Mouse (Mus musculus): ENCODE results near the gene Gm49486.

Gene Gm49486

GRCm38 (mm10) chr15:79270317-79271123 is 41.3 kb downstream of the Gm49486 start:
- DNase-seq (ENCODE audit: low read depth in 1 of 2, low spot score in 2 of 2), result peak in 1 of 2 experiments; percentile 61

DNA sequence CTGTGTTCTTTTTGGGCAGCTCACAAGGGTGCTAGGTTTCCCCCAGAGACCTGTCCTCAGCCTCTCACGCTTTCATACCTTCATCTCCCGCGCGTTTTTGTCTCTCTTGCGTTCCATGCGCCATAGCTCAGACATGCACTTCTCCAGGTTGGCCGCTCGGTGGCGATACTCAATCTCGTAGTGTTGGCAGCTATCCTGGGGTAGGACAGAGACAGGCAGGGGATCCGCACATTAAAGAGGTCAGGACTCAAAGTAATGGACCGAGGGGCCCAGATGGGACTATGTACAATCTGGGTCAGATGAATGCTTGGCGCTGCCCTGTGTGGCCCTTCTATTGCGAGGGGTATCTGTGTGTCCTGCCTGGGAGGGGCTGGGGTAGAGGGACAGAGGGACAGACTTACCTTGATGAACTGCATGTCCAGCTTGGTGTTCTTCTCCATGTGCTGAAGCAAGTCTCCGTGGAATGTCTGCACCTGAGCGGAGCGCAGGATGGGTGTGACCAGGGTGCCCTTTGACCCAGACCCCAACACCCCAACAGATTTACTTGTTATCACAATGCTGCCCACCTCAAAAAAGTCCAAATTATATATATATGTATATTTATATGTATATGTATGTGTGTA is 42.0 kb downstream of the Gm49486 start:
- no peak for DNase-seq (ENCODE audit: low read depth in 1 of 2, low spot score in 2 of 2)

- no peak for DNase-seq (ENCODE audit: low read depth in 1 of 2, low spot score in 2 of 2)
Measured at GRCm38 (mm10) chr15:79273020-79273419, 43.8 kb downstream of the Gm49486 start.

- no peak for DNase-seq (ENCODE audit: low read depth in 1 of 2, low spot score in 2 of 2)
Measured at GRCm38 (mm10) chr15:79277728-79278127, 48.5 kb downstream of the Gm49486 start.

GRCm38 (mm10) chr15:79280209-79280608 is 51.0 kb downstream of the Gm49486 start:
- no peak for DNase-seq (ENCODE audit: low read depth in 1 of 2, low spot score in 2 of 2)

- DNase-seq (ENCODE audit: low read depth in 1 of 2, low spot score in 2 of 2), result no peak
Measured at GRCm38 (mm10) chr15:79280850-79281249, 51.7 kb downstream of the Gm49486 start.

- no peak for DNase-seq (ENCODE audit: low read depth in 1 of 2, low spot score in 2 of 2)
Measured at GRCm38 (mm10) chr15:79281389-79281788, 52.2 kb downstream of the Gm49486 start.

DNA sequence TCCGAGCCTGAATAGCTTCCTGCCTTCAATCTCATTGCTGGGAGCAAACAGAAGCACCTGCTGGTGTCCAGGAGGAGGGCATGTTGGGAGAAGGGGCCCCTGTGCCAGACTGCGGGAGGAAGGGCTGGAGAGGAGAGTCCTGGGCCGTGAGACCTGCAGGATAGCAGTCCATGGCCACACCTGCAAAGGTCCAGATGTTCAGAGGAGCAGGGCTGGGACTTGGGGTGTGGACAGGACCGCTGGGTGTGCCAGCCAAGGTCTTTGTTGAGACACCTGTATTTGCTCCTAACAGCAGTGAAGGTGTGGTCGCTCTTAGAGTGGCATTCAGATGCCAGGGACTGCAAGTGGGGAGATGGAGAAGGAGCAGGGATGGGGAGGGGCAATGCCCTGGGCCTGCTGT is 53.2 kb downstream of the Gm49486 start:
- no peak for DNase-seq (ENCODE audit: low read depth in 1 of 2, low spot score in 2 of 2)

- no peak for DNase-seq (ENCODE audit: low read depth in 1 of 2, low spot score in 2 of 2)
Measured at GRCm38 (mm10) chr15:79283371-79283770, 54.2 kb downstream of the Gm49486 start.

- no peak for DNase-seq (ENCODE audit: low read depth in 1 of 2, low spot score in 2 of 2)
Measured at GRCm38 (mm10) chr15:79285399-79285798, 56.2 kb downstream of the Gm49486 start, which contains the start of gene Baiap2l2. Baiap2l2 (minus strand) TSS chr15:79285537.

DNA sequence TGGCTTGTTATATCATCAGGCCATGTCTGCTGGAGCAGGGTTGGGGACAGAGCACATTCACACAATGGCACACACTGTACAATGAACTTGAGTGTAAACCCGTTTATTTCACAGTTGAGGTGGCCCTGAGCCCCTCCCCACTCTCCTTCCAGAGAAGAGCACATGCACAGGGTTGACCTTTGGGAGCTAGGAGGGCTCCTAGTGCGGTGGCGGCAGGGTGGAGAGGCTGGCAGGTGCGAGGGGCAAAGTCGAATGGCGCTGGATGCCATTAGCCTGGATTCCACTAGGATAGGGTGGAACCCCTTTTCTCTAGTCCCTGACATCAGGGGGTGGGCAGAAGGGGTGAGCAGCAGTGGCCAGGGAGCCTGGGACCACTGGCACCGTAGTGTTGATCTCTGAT is 57.0 kb downstream of the Gm49486 start:
- DNase-seq (ENCODE audit: low read depth in 1 of 2, low spot score in 2 of 2), result no peak

DNA sequence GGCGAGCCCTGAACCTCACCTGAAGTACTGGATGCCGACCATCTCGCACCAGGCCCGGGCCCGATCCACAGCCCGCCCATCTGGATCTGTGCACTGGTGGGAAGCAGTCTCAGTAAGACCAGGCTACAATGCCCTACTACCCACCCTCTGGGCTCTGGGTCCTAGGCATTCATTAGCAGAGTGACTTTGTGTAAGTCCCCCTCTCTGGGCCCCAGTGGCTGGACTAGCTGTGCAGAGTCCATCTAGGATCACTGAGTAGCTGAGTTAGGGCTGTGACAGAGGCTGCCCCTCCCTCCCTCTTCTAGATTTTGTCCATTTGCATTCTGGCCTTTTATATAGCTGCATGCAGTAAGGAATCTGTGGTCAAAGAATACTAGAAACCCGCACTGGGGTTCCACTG is 57.9 kb downstream of the Gm49486 start:
- no peak for DNase-seq (ENCODE audit: low read depth in 1 of 2, low spot score in 2 of 2)

- no peak for DNase-seq (ENCODE audit: low read depth in 1 of 2, low spot score in 2 of 2)
Measured at GRCm38 (mm10) chr15:79288387-79288786, 59.2 kb downstream of the Gm49486 start.

GRCm38 (mm10) chr15:79289441-79289840 is 60.2 kb downstream of the Gm49486 start:
- no peak for DNase-seq (ENCODE audit: low read depth in 1 of 2, low spot score in 2 of 2)

DNA sequence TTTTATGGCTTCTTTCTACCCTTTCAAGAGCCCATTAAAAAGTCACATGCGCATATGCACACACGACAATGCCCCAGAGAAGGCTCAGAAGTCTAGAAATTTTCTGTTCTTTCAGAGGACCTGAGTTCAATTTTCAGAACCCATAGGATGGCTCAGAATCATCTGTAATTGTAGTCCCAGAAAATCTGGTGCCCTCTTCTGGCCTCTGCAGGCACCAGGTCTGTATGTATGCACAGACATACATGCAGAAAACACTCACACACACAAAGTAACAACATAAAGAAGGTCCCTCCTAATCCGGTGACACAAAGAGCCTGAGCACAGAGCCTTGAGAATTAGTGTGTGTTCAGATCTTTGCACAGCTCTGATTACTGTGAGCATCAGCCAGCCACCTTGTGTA is 61.1 kb downstream of the Gm49486 start:
- no peak for DNase-seq (ENCODE audit: low read depth in 1 of 2, low spot score in 2 of 2)

DNA sequence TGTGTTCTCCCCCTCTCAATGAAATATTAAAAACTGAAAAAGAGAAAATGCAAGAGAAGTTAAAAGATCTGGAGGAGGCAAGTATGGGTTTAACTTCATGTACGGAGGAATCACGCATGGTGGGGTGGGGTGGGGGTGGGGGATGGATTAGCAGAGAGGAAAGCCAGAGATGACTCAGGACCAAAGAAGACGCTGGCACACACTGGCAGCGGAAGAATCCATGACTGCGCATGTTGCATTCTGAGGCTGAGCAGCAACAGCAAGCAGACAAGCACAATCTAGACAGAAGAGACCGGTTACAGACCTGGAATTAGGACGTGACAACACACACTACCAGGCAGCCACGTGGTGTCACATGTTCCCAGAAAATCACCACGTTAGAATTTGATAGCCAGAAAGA is 63.6 kb downstream of the Gm49486 start:
- DNase-seq (ENCODE audit: low read depth in 1 of 2, low spot score in 2 of 2), result no peak

GRCm38 (mm10) chr15:79298553-79298952 is 69.4 kb downstream of the Gm49486 start:
- no peak for DNase-seq (ENCODE audit: low read depth in 1 of 2, low spot score in 2 of 2)

DNA sequence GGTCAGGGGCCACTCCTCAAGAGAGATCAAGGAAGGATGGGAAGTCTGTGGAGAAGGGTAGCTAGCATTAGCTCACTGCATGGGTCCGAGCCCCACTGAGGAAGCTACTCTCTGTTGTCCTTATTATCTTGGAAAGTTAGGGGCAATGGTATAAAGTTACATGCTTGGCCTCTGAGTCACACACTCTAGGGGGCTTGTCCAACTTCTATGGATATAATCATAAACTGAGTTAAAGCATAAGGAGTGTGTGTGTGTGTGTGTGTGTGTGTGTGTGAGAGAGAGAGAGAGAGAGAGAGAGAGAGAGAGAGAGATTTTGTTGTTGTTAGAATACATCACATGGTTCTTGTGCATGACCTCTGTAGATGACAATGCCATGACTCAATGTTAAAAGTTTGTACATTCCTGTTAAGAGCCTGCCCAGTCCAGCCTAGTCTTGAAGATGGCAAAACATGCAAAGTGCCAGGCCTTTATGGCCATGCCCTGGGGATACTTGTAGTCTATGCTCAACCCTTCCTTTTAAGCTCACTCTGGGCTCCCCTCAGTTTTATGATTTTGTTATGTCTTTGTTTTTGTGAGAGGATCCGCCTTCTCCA is 70.5 kb downstream of the Gm49486 start:
- no peak for DNase-seq (ENCODE audit: low read depth in 1 of 2, low spot score in 2 of 2)

DNA sequence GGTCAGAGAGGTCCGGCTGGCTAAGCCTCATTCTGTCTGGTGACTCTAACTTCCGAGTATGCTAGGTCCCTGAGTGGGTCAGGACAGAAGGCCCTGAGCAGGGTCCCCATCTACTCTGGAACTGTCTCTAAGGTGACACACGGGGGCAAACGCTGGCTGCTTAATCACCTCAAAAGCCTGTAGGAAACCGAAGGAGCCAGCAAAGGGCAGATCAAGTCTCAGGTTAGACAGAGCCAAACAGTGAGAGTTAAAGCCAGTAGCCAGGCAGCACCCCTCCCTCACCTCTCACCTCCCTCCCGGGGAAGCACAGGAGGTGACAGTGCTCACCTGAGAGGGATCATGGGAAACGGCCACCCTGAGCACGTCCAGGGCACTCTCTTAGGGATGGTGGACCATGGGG is 74.5 kb downstream of the Gm49486 start:
- DNase-seq (ENCODE audit: low read depth in 1 of 2, low spot score in 2 of 2), result no peak

- no peak for DNase-seq (ENCODE audit: low read depth in 1 of 2, low spot score in 2 of 2)
Measured at GRCm38 (mm10) chr15:79304832-79305231, 75.6 kb downstream of the Gm49486 start.

DNA sequence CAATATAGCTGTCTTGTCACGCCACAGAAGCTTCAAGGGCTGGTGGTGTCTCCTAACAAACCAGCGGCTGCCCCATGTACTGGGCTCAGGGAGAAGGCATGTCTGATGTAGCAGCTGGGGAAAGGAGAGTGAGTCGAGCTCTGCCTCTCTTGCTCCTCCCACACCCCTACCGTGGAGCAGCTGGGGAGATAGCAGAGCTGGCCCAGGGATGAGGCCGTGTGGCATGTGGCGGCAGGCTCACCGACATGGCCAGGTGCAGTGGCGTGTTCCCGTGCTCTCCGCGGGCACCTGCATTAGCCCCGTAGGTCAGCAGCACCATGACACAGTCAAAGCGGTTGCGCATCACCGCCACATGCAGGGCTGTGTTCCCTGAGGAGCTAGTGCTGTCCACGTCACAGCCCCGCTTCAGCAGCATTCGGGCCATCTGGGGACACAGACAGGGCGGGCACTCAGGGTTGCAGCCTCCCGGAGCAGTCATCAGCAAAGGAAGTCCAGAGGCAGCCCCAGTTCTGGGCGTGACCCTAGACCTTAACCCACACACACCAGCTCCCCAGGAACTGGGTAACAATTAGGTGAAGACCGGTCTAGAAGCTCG is 76.9 kb downstream of the Gm49486 start:
- DNase-seq (ENCODE audit: low read depth in 1 of 2, low spot score in 2 of 2), result no peak
